20 mouse cellular contexts compared by ENCODE assay signal in the genomic region with DNA sequence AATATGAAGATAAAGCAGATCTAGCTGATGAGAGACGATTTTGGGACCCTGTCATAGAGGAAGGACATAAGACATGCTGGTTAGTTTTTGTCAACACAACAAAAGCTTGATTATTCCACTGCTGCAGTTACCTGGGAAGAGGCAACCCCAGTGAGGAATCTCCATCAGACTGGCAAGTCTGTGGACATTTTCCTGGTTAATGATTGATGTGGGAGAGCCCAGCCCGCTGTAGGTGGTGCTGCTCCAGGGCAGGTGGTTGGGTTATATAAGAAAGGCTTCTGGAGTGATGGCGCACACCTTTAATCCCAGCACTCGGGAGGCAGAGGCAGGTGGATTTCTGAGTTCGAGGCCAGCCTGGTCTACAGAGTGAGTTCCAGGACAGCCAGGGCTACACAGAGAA.
DNase-seq lines count a peak whose midpoint lies in the region; ATAC-seq and TF ChIP-seq lines count a peak whose summit lies in the region.
"Had no signal": no experiment of that assay in that cellular context is flagged by ENCODE, and none has a peak within 500 bp of the region (broad histone marks: within the 10 kb centered on the region; RNA-seq: fewer than 3 reads in every experiment).

No protein-coding gene starts in this region.

- peaks cover 7% of the 10 kb centered on the region; the same call in 1 of the 2 replicates for H3K4me1 ChIP-seq in kidney, adult 2 months (ENCODE audit: control insufficient read depth, insufficient read depth, low read length)
- H3K4me1 ChIP-seq in liver, embryonic 16.5 days (ENCODE audit: control insufficient read depth, low read depth, low read length) = no peaks in the 10 kb centered on the region
- no peaks in the 10 kb centered on the region for H3K4me1 ChIP-seq in liver, embryonic 12.5 days
- H3K4me1 ChIP-seq: forebrain, embryonic 13.5 days had no signal

- H3K36me3 ChIP-seq in kidney, adult 2 months (ENCODE audit: control insufficient read depth, insufficient read depth, low read length) = no peaks in the 10 kb centered on the region
- H3K36me3 ChIP-seq in liver, embryonic 16.5 days (ENCODE audit: control insufficient read depth, insufficient read depth) = no peaks in the 10 kb centered on the region
- no peaks in the 10 kb centered on the region for H3K36me3 ChIP-seq in liver, embryonic 12.5 days
- H3K36me3 ChIP-seq: embryonic facial prominence, embryonic 13.5 days had no signal

- TF ChIP-seq POLR2A in kidney, adult 2 months (IDR thresholded peaks at IDR 0.05; ENCODE audit: low read depth, low read length) = no peak

- no peak overlapping the region for H3K4me3 ChIP-seq in kidney, adult 2 months (ENCODE audit: insufficient read depth, low read depth, low read length)
- H3K4me3 ChIP-seq in liver, embryonic 16.5 days (ENCODE audit: low read depth, low read length) = no peak overlapping the region
- no peak overlapping the region for H3K4me3 ChIP-seq in liver, embryonic 12.5 days
- H3K4me3 ChIP-seq: embryonic facial prominence, embryonic 13.5 days; forebrain, embryonic 13.5 days; gastrocnemius, adult 2 months; heart, embryonic 13.5 days had no signal

- peak; percentile 58; the same call in 1 of the 2 replicates for ATAC-seq in liver, embryonic 16.5 days (ENCODE audit: low read depth)
- no peak for ATAC-seq in liver, embryonic 12.5 days
- ATAC-seq: forebrain, embryonic 13.5 days; forebrain, postnatal 0 days had no signal

- peak; percentile 82 for DNase-seq in kidney, adult 2 months
- no peak for DNase-seq in kidney, postnatal 10 days
- peak; percentile 43 to 71 for DNase-seq in kidney, postnatal 25 days
- DNase-seq in yolk sac, embryonic 10.5 days (ENCODE audit: low spot score) = peak; percentile 25
- DNase-seq in frontal cortex, adult 2 months (ENCODE audit: extremely low spot score in 1 of 2, low spot score in 1 of 2) = no peak
- DNase-seq in heart, adult 8-10 months (ENCODE audit: low spot score) = no peak
- DNase-seq: adrenal gland, adult 2 months; adrenal gland, postnatal 25 days; cerebellum, adult 18-20 months; cerebellum, adult 9-11 months; cerebellum, postnatal 36 days; forebrain, postnatal 0 days; gastrocnemius, adult 2 months; gastrocnemius, postnatal 25 days; heart, postnatal 36 days had no signal

- H3K27ac ChIP-seq in kidney, adult 2 months (ENCODE audit: insufficient read depth, low read depth, low read length) = no peak overlapping the region
- H3K27ac ChIP-seq in liver, embryonic 16.5 days (ENCODE audit: low read length) = no peak overlapping the region
- H3K27ac ChIP-seq in liver, embryonic 12.5 days = no peak overlapping the region
- H3K27ac ChIP-seq: embryonic facial prominence, embryonic 13.5 days; forebrain, embryonic 13.5 days; gastrocnemius, adult 2 months; heart, embryonic 13.5 days had no signal

- no peaks in the 10 kb centered on the region for H3K27me3 ChIP-seq in kidney, adult 2 months (replicated peaks; ENCODE audit: control insufficient read depth, insufficient read depth, low read length)
- no peaks in the 10 kb centered on the region for H3K27me3 ChIP-seq in liver, embryonic 16.5 days (ENCODE audit: control insufficient read depth, insufficient read depth, low read depth, low read length)
- H3K27me3 ChIP-seq in liver, embryonic 12.5 days (replicated peaks) = no peaks in the 10 kb centered on the region
- H3K27me3 ChIP-seq: embryonic facial prominence, embryonic 13.5 days; forebrain, embryonic 13.5 days; heart, embryonic 13.5 days had no signal

- no peak overlapping the region for H3K4me2 ChIP-seq in liver, embryonic 16.5 days (ENCODE audit: low read depth, low read length)
- no peak overlapping the region for H3K4me2 ChIP-seq in liver, embryonic 12.5 days
- H3K4me2 ChIP-seq: embryonic facial prominence, embryonic 13.5 days; forebrain, embryonic 13.5 days; heart, embryonic 13.5 days had no signal

- no peak overlapping the region for H3K9ac ChIP-seq in liver, embryonic 16.5 days (ENCODE audit: low read depth, low read length)
- H3K9ac ChIP-seq in liver, embryonic 12.5 days = no peak overlapping the region
- H3K9ac ChIP-seq: embryonic facial prominence, embryonic 13.5 days; forebrain, embryonic 13.5 days; forebrain, postnatal 0 days; heart, embryonic 13.5 days had no signal

- H3K9me3 ChIP-seq in liver, embryonic 16.5 days (replicated peaks; ENCODE audit: control insufficient read depth, low read length) = no peaks in the 10 kb centered on the region
- H3K9me3 ChIP-seq in liver, embryonic 12.5 days (replicated peaks) = no peaks in the 10 kb centered on the region
- H3K9me3 ChIP-seq: embryonic facial prominence, embryonic 13.5 days; forebrain, embryonic 13.5 days; heart, embryonic 13.5 days had no signal

- 71% methylated on average over 5 of the region's 5 CpGs for WGBS in kidney, adult 2 months
- WGBS in liver, embryonic 16.5 days (ENCODE audit: insufficient replicate concordance) = 66% methylated on average over 5 of the region's 5 CpGs
- 62% methylated on average over 5 of the region's 5 CpGs for WGBS in liver, embryonic 12.5 days (ENCODE audit: insufficient replicate concordance)

- no peak for TF ChIP-seq CTCF in kidney, adult 2 months (conservative IDR thresholded peaks at IDR 0.05; ENCODE audit: insufficient read depth, insufficient read length, low read depth, low read length)

Comparison
In these comparisons a context has a peak if more than half of its experiments do, and no peak if none do; other contexts are left out.
1. DNase-seq: peak in kidney, adult 2 months (single experiment), kidney, postnatal 25 days (2 of 2) and yolk sac, embryonic 10.5 days (single experiment); none in kidney, postnatal 10 days (single experiment), frontal cortex, adult 2 months (0 of 2) and heart, adult 8-10 months (single experiment).